Mouse (Mus musculus) CH12.LX (cell line): ENCODE results near the gene Tcte1. TPM values are rescaled to one million over a fixed set of nuclear protein-coding genes. Genes with fewer than 3 reads are reported as not detected.

Source experiments
- DNase-seq: peaks from one replicate; pipeline ENCODE4 v3.0.0-alpha.2; 2013; ENCODE audit errors: extremely low read depth
- H3K27ac ChIP-seq: 2 replicates; pipeline ENCODE4 v1.5.1; 2012; ENCODE audit warnings: low read depth, mild to moderate bottlenecking, control low read depth, moderate library complexity; ENCODE audit not compliant: insufficient read depth
- H3K27me3 ChIP-seq: replicated peaks from 2 replicates; pipeline ENCODE3; 2012; ENCODE audit warnings: inconsistent platforms
- H3K36me3 ChIP-seq, 2 experiments: replicated peaks in 1 of 2; 2 replicates each; pipeline versions ENCODE3 to v1.6.1; 2012; ENCODE audit warnings: inconsistent platforms in 1 of 2, low read length in 1 of 2, mild to moderate bottlenecking in 1 of 2, mixed read lengths in 1 of 2, moderate library complexity in 1 of 2; ENCODE audit not compliant: control insufficient read depth in 1 of 2, insufficient read depth in 1 of 2
- H3K4me1 ChIP-seq, 2 experiments: 2 replicates each; pipeline ENCODE4 v1.6.1; 2012; ENCODE audit warnings: inconsistent platforms in 1 of 2, moderate library complexity in 1 of 2; ENCODE audit not compliant: insufficient read depth in 2 of 2, control insufficient read depth in 1 of 2
- H3K4me2 ChIP-seq: 2 replicates; pipeline ENCODE4 v1.6.1; 2012; ENCODE audit warnings: low read depth, mild to moderate bottlenecking, control low read depth; ENCODE audit not compliant: poor library complexity, insufficient read depth, severe bottlenecking
- H3K4me3 ChIP-seq, 3 experiments: fragments of 150-350 bp in 1 of 3; sonication (generic) in 1 of 3; replicated peaks in 1 of 3; 2 replicates each; pipeline versions ENCODE3 to v1.5.1; 2011 to 2012; ENCODE audit warnings: low read depth in 2 of 3, low read length in 2 of 3, mild to moderate bottlenecking in 2 of 3, moderate library complexity in 2 of 3, control low read depth in 1 of 3, improper control_type of control experiment in 1 of 3, inconsistent platforms in 1 of 3, mixed read lengths in 1 of 3; ENCODE audit not compliant: poor library complexity in 1 of 3
- H3K79me2 ChIP-seq: replicated peaks from 2 replicates; pipeline ENCODE4 v1.6.1; 2012; ENCODE audit warnings: mild to moderate bottlenecking, moderate library complexity; ENCODE audit not compliant: control insufficient read depth, poor library complexity, insufficient read depth, severe bottlenecking; ENCODE audit errors: extremely low read depth
- H3K9ac ChIP-seq: 2 replicates; pipeline ENCODE4 v1.6.1; 2012; ENCODE audit warnings: low read depth, mild to moderate bottlenecking, control low read depth, moderate library complexity; ENCODE audit not compliant: insufficient read depth
- H3K9me3 ChIP-seq: replicated peaks from 2 replicates; pipeline ENCODE3; 2012; ENCODE audit warnings: low read length, inconsistent platforms, mixed read lengths
- BHLHE40 ChIP-seq: IDR thresholded peaks from 2 replicates; pipeline ENCODE4 v1.6.1; 2011; ENCODE audit warnings: mild to moderate bottlenecking, low read depth, low read length, improper control_type of control experiment
- ELF1 ChIP-seq: IDR thresholded peaks from 2 replicates; pipeline ENCODE4 v1.6.1; 2014; ENCODE audit warnings: low read depth, mild to moderate bottlenecking, inconsistent platforms, low read length, improper control_type of control experiment
- EP300 ChIP-seq: IDR thresholded peaks from 2 replicates; pipeline ENCODE4 v1.6.1; 2011; ENCODE audit warnings: low read length, improper control_type of control experiment
- ETS1 ChIP-seq: conservative IDR thresholded peaks from 2 replicates; pipeline ENCODE4 v1.6.1; 2012; ENCODE audit warnings: low read depth, mild to moderate bottlenecking, inconsistent platforms, low read length, improper control_type of control experiment, moderate library complexity
- GABPA ChIP-seq: IDR thresholded peaks from 2 replicates; pipeline ENCODE4 v1.6.1; 2012; ENCODE audit warnings: low read depth, low read length, improper control_type of control experiment, inconsistent platforms; ENCODE audit not compliant: insufficient replicate concordance
- HCFC1 ChIP-seq: IDR thresholded peaks from 2 replicates; pipeline ENCODE4 v1.6.1; 2012; ENCODE audit warnings: low read depth, mild to moderate bottlenecking, inconsistent platforms, low read length, improper control_type of control experiment
- JUN ChIP-seq: IDR thresholded peaks from 2 replicates; pipeline ENCODE4 v1.6.1; 2011; ENCODE audit warnings: low read depth, mild to moderate bottlenecking, low read length, improper control_type of control experiment, moderate library complexity; ENCODE audit not compliant: insufficient read depth
- JUND ChIP-seq: conservative IDR thresholded peaks from 2 replicates; pipeline ENCODE4 v1.6.1; 2011; ENCODE audit warnings: low read depth, low read length, improper control_type of control experiment
- MAFK ChIP-seq: IDR thresholded peaks from 2 replicates; pipeline ENCODE4 v1.6.1; 2011; ENCODE audit warnings: low read length, improper control_type of control experiment; ENCODE audit not compliant: insufficient replicate concordance
- MAX ChIP-seq: IDR thresholded peaks from 2 replicates; pipeline ENCODE4 v1.6.1; 2011; ENCODE audit warnings: low read length, improper control_type of control experiment
- MAZ ChIP-seq: IDR thresholded peaks from 2 replicates; pipeline ENCODE4 v1.6.1; 2012; ENCODE audit warnings: low read depth, mild to moderate bottlenecking, inconsistent platforms, low read length, improper control_type of control experiment, moderate library complexity
- MEF2A ChIP-seq: IDR thresholded peaks from 2 replicates; pipeline ENCODE4 v1.6.1; 2014; ENCODE audit warnings: low read depth, mild to moderate bottlenecking, inconsistent platforms, low read length, improper control_type of control experiment, borderline replicate concordance
- MXI1 ChIP-seq: IDR thresholded peaks from 2 replicates; pipeline ENCODE4 v1.6.1; 2011; ENCODE audit warnings: mild to moderate bottlenecking, low read depth, low read length, improper control_type of control experiment
- NELFE ChIP-seq: IDR thresholded peaks from 2 replicates; pipeline ENCODE4 v1.6.1; 2011; ENCODE audit warnings: low read depth, low read length, improper control_type of control experiment
- PAX5 ChIP-seq: IDR thresholded peaks from 2 replicates; pipeline ENCODE4 v1.6.1; 2012; ENCODE audit warnings: low read length, inconsistent platforms, mixed read lengths
- POLR2A ChIP-seq: IDR thresholded peaks from 2 replicates; pipeline ENCODE4 v1.6.1; 2011; ENCODE audit warnings: low read depth, mild to moderate bottlenecking, improper control_type of control experiment, low read length
- RAD21 ChIP-seq: IDR thresholded peaks from 2 replicates; pipeline ENCODE4 v1.6.1; 2011; ENCODE audit warnings: low read depth, mild to moderate bottlenecking, low read length, improper control_type of control experiment, moderate library complexity
- SMC3 ChIP-seq: IDR thresholded peaks from 2 replicates; pipeline ENCODE4 v1.6.1; 2011; ENCODE audit warnings: low read depth, low read length, improper control_type of control experiment
- TBP ChIP-seq: conservative IDR thresholded peaks from 2 replicates; pipeline ENCODE4 v1.6.1; 2011; ENCODE audit warnings: low read depth, low read length, improper control_type of control experiment
- TCF12 ChIP-seq: IDR thresholded peaks from 2 replicates; pipeline ENCODE4 v1.6.1; 2014; ENCODE audit warnings: low read depth, mild to moderate bottlenecking, inconsistent platforms, low read length, improper control_type of control experiment
- UBTF ChIP-seq: IDR thresholded peaks from 2 replicates; pipeline ENCODE4 v1.6.1; 2012; ENCODE audit warnings: low read depth, mild to moderate bottlenecking, inconsistent platforms, low read length, improper control_type of control experiment, moderate library complexity
- USF1 ChIP-seq: IDR thresholded peaks from 2 replicates; pipeline ENCODE4 v1.6.1; 2014; ENCODE audit warnings: low read depth, mild to moderate bottlenecking, inconsistent platforms, low read length, improper control_type of control experiment
- USF2 ChIP-seq: conservative IDR thresholded peaks from 2 replicates; pipeline ENCODE4 v1.6.1; 2011; ENCODE audit warnings: low read depth, low read length, improper control_type of control experiment
- ZC3H11A ChIP-seq: IDR thresholded peaks from 2 replicates; pipeline ENCODE4 v1.6.1; 2012; ENCODE audit warnings: low read depth, mild to moderate bottlenecking, inconsistent platforms, low read length, improper control_type of control experiment
- ZKSCAN1 ChIP-seq: IDR thresholded peaks from 2 replicates; pipeline ENCODE4 v1.6.1; 2012; ENCODE audit warnings: low read depth, inconsistent platforms, low read length, improper control_type of control experiment, borderline replicate concordance
- ZMIZ1 ChIP-seq: IDR thresholded peaks from 2 replicates; pipeline ENCODE4 v1.6.1; 2012; ENCODE audit warnings: low read depth, mild to moderate bottlenecking, inconsistent platforms, low read length, improper control_type of control experiment
- ZNF384 ChIP-seq: IDR thresholded peaks from 2 replicates; pipeline ENCODE4 v1.6.1; 2012; ENCODE audit warnings: low read depth, low read length, improper control_type of control experiment, inconsistent platforms
- dilution Hi-C: fragments of 300-500 bp; cut with MboI; formaldehyde crosslinking; loops from 2 replicates; pipeline ENCODE4 v1.14.3; 2020; ENCODE audit warnings: low sequenced_read_pairs; ENCODE audit not compliant: extremely low pct_unique_long_range_greater_than_20kb, extremely low pct_ligation_motif_present
- in situ Hi-C: fragments of 300-500 bp; cut with MboI; formaldehyde crosslinking; loops from 3 replicates; pipeline ENCODE4 v1.14.3; 2019; ENCODE audit warnings: low sequenced_read_pairs, low pct_ligation_motif_present, low pct_unique_long_range_greater_than_20kb, mixed read lengths
- polyA plus RNA-seq: library from polyadenylated mRNA; unstranded; fragments of >175 nt; gene quantifications from 2 replicates; pipeline ENCODE4 v1.2.1, GENCODE M21; 2012; ENCODE audit warnings: low read depth; ENCODE audit not compliant: insufficient read length
- total RNA-seq, 2 experiments: library from RNA; depleted of rRNA; stranded (reverse); fragments of 300-350 nt in 1 of 2; fragments of >200 nt in 1 of 2; gene quantifications; 2 replicates each; pipeline ENCODE4 v1.2.3; 2012 to 2014

Gene Tcte1
- total and polyA plus RNA-seq, 3 experiments: not detected

DNA sequence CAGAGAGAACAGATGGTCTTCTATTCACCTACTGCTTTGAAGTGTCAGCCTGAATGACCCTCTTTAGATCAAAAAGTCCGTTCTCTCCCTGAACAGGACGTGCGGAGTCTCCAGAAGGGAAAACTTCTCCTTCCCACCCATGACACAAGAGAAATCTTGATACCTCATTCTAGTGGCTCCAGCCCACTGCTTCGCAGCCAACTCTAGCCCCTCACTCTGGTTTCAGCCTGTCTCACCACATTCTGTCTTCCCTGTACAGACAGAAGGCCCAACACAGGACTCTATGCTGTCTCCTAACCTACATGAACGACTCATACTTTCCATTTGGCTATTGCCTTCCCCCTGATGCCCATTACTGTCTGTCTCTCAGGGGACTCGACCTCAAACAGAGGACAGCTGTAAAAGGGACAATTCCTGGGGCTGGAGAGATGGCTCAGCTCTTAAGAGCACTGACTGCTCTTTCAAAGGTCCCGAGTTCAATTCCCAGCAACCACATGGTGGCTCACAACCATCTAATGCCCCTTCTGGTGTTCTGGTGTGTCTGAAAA is 28.1 kb downstream of the Tcte1 start:
- dilution Hi-C loops (no loop called here), in situ Hi-C loops (loop anchor here (5.0 kb wide), 1 partner anchor 34 kb away; no protein-coding TSS in a partner anchor)
- no peak for TF ChIP-seq MXI1
- no peak for TF ChIP-seq UBTF
- TF ChIP-seq ETS1: peak; percentile 65
- TF ChIP-seq ELF1: no peak; the same call in 1 of the 2 replicates
- no peak for TF ChIP-seq TCF12
- TF ChIP-seq ZC3H11A: no peak
- TF ChIP-seq USF2: no peak
- TF ChIP-seq GABPA: no peak
- TF ChIP-seq USF1: no peak
- TF ChIP-seq BHLHE40: no peak
- peak; percentile 80 for TF ChIP-seq TBP
- peak; percentile 72 for TF ChIP-seq EP300
- TF ChIP-seq HCFC1: no peak
- TF ChIP-seq ZKSCAN1: no peak
- no peak for TF ChIP-seq MAFK
- peak; percentile 89 for TF ChIP-seq JUN
- TF ChIP-seq MAX: no peak
- TF ChIP-seq JUND: peak; percentile 91
- TF ChIP-seq NELFE: no peak
- no peak for TF ChIP-seq SMC3
- no peak for TF ChIP-seq ZMIZ1
- no peak for TF ChIP-seq PAX5
- TF ChIP-seq MEF2A: no peak
- TF ChIP-seq RAD21: no peak
- no peak for TF ChIP-seq MAZ
- no peak for TF ChIP-seq ZNF384
- TF ChIP-seq POLR2A: no peak
- peaks cover 14 to 42% of the 10 kb centered on the region in 2 experiments for H3K4me1 ChIP-seq
- H3K9ac ChIP-seq: no peak overlapping the region
- H3K4me2 ChIP-seq: no peak overlapping the region
- H3K27me3 ChIP-seq: peaks cover 1% of the 10 kb centered on the region
- peaks cover 8% of the 10 kb centered on the region for H3K79me2 ChIP-seq
- H3K36me3 ChIP-seq: peaks cover 0 to 3% of the 10 kb centered on the region in 2 experiments
- H3K9me3 ChIP-seq: no peaks in the 10 kb centered on the region
- H3K4me3 ChIP-seq: no peak overlapping the region
- H3K27ac ChIP-seq: no peak overlapping the region
- DNase-seq: no peak
